Mouse (Mus musculus) embryonic facial prominence, embryonic 13.5 days (tissue): Measurements from ENCODE around the gene Hspa12a. TPM values are rescaled to one million over a fixed set of nuclear protein-coding genes. Genes with fewer than 3 reads are reported as not detected.
A peak's percentile ranks its signal among the peaks of the same experiment; 100 is the strongest.
"Not testable (repeated sequence)": the region's sequence is repeated elsewhere in the genome, so short reads cannot be mapped to it uniquely, and the experiment has no call there.

ENCODE experiments used
- ATAC-seq: fragments of 200-750 bp; cut with Nextera tagmentation; 2 replicates; pipeline ENCODE4 v1.8.0; 2017; ENCODE audit warnings: low read depth; ENCODE audit not compliant: insufficient number of reproducible peaks, insufficient read depth, low FRiP score, low TSS enrichment
- H3K27ac ChIP-seq: fragments of 300-500 bp; sonication (generic); 2 replicates; pipeline ENCODE4 v1.5.1; 2015; ENCODE audit warnings: moderate library complexity, mild to moderate bottlenecking, inconsistent platforms
- H3K27me3 ChIP-seq: fragments of 300-500 bp; sonication (generic); 2 replicates; pipeline ENCODE4 v1.6.1; 2015; ENCODE audit warnings: mild to moderate bottlenecking, inconsistent platforms
- H3K36me3 ChIP-seq: fragments of 300-500 bp; sonication (generic); 2 replicates; pipeline ENCODE4 v1.6.1; 2015; ENCODE audit warnings: mild to moderate bottlenecking, inconsistent platforms
- H3K4me1 ChIP-seq: fragments of 300-500 bp; sonication (generic); 2 replicates; pipeline ENCODE4 v1.6.1; 2015; ENCODE audit warnings: inconsistent platforms
- H3K4me2 ChIP-seq: fragments of 300-500 bp; sonication (generic); 2 replicates; pipeline ENCODE4 v1.6.1; 2015; ENCODE audit warnings: moderate library complexity, mild to moderate bottlenecking, inconsistent platforms
- H3K4me3 ChIP-seq: fragments of 300-500 bp; sonication (generic); 2 replicates; pipeline ENCODE4 v1.5.1; 2015; ENCODE audit warnings: mild to moderate bottlenecking, inconsistent platforms
- H3K9ac ChIP-seq: fragments of 300-500 bp; sonication (generic); 2 replicates; pipeline ENCODE4 v1.6.1; 2015; ENCODE audit warnings: mild to moderate bottlenecking, inconsistent platforms
- H3K9me3 ChIP-seq: fragments of 300-500 bp; sonication (generic); 2 replicates; pipeline ENCODE4 v1.6.1; 2016; ENCODE audit warnings: inconsistent platforms
- WGBS: fragments of 180-500 bp; shearing (Covaris S2); methylation state at CpG from one replicate; pipeline ENCODE4 v1.1.7; 2015; ENCODE audit warnings: mixed read lengths; 5-methylcytosine and 5-hydroxymethylcytosine counted together
- polyA plus RNA-seq: library from polyadenylated mRNA; unstranded; fragments of >200 nt; fragmentation: Nextera tagmentation; extraction: Ambion mirVana; gene quantifications from 2 replicates; pipeline ENCODE4 v1.2.1, GENCODE M21; 2015

Gene Hspa12a
- polyA plus RNA-seq, 1 experiment from 2014 or later = 3.8 TPM

GRCm38 (mm10) chr19:58906685-58907084, 36.8 kb downstream of the Hspa12a start:
- H3K9ac ChIP-seq = no peak overlapping the region
- no peak overlapping the region for H3K27ac ChIP-seq
- H3K36me3 ChIP-seq = no peaks in the 10 kb centered on the region
- no peak for ATAC-seq
- H3K4me1 ChIP-seq = peaks cover 7% of the 10 kb centered on the region; the same call in 1 of the 2 replicates
- WGBS = 48% methylated on average over 9 of the region's 9 CpGs
- peaks cover 18% of the 10 kb centered on the region for H3K27me3 ChIP-seq
- no peaks in the 10 kb centered on the region for H3K9me3 ChIP-seq
- H3K4me3 ChIP-seq = no peak overlapping the region
- no peak overlapping the region for H3K4me2 ChIP-seq

GRCm38 (mm10) chr19:58903899-58904327, 39.5 kb downstream of the Hspa12a start:
- H3K4me3 ChIP-seq = peak overlapping the region; percentile 34
- H3K36me3 ChIP-seq = no peaks in the 10 kb centered on the region
- no peak overlapping the region for H3K27ac ChIP-seq
- ATAC-seq = no peak
- peak overlapping the region; percentile 59 for H3K4me2 ChIP-seq
- no peaks in the 10 kb centered on the region for H3K9me3 ChIP-seq
- under 1% methylated on average over 11 of the region's 11 CpGs for WGBS
- 0 out of 2 replicates have a peak, but pooled peaks cover 4% of the 10 kb centered on the region for H3K4me1 ChIP-seq
- H3K9ac ChIP-seq = 0 out of 2 replicates have a peak overlapping the region, but pooled peaks have one; percentile 46
- H3K27me3 ChIP-seq = peaks cover 18% of the 10 kb centered on the region

GRCm38 (mm10) chr19:58903079-58903898, 40.2 kb downstream of the Hspa12a start:
- Histone ChIP-seq H3K27me3 (peaks cover 18% of the 10 kb centered on the region), H3K36me3 (no peaks in the 10 kb centered on the region), H3K9me3 (no peaks in the 10 kb centered on the region), H3K4me1 (0 out of 2 replicates have a peak, but pooled peaks cover 4% of the 10 kb centered on the region), H3K4me2 (peak overlapping the region; percentile 59), H3K9ac (0 out of 2 replicates have a peak overlapping the region, but pooled peaks have one; percentile 46), H3K27ac (no peak overlapping the region), H3K4me3 (peak overlapping the region; percentile 34)
- 57% methylated on average over 7 of the region's 7 CpGs for WGBS
- no peak for ATAC-seq

- not testable (repeated sequence) for H3K4me2 ChIP-seq, H3K4me3 ChIP-seq, H3K9ac ChIP-seq, H3K9me3 ChIP-seq, H3K4me1 ChIP-seq, ATAC-seq, H3K36me3 ChIP-seq, H3K27me3 ChIP-seq, H3K27ac ChIP-seq
- 88% methylated on average over 10 of the region's 10 CpGs for WGBS
These were observed 43.0 kb downstream of the Hspa12a start for GRCm38 (mm10) chr19:58900471-58900870.

GRCm38 (mm10) chr19:58896216-58896615, 47.2 kb downstream of the Hspa12a start:
- Histone ChIP-seq H3K4me1 (no peaks in the 10 kb centered on the region), H3K27me3 (no peaks in the 10 kb centered on the region), H3K4me2 (no peak overlapping the region), H3K36me3 (no peaks in the 10 kb centered on the region), H3K27ac (no peak overlapping the region), H3K9ac (no peak overlapping the region), H3K4me3 (no peak overlapping the region), H3K9me3 (no peaks in the 10 kb centered on the region)
- WGBS = 81% methylated on average over 3 of the region's 3 CpGs
- no peak for ATAC-seq

GRCm38 (mm10) chr19:58889306-58890038, 54.0 kb downstream of the Hspa12a start:
- Histone ChIP-seq H3K9me3 (no peaks in the 10 kb centered on the region), H3K4me3 (no peak overlapping the region), H3K27ac (no peak overlapping the region), H3K36me3 (no peaks in the 10 kb centered on the region), H3K4me1 (no peaks in the 10 kb centered on the region), H3K9ac (no peak overlapping the region), H3K4me2 (no peak overlapping the region), H3K27me3 (no peaks in the 10 kb centered on the region)
- WGBS = 60% methylated on average over 8 of the region's 8 CpGs
- ATAC-seq = no peak

GRCm38 (mm10) chr19:58886467-58886866, 57.0 kb downstream of the Hspa12a start:
- no peak for ATAC-seq

GRCm38 (mm10) chr19:58883451-58883850, 60.0 kb downstream of the Hspa12a start:
- Histone ChIP-seq H3K4me3 (no peak overlapping the region), H3K9ac (no peak overlapping the region), H3K4me1 (peaks cover 9% of the 10 kb centered on the region), H3K9me3 (no peaks in the 10 kb centered on the region), H3K4me2 (no peak overlapping the region), H3K36me3 (no peaks in the 10 kb centered on the region), H3K27me3 (no peaks in the 10 kb centered on the region), H3K27ac (no peak overlapping the region)
- no peak for ATAC-seq
- WGBS = 77% methylated on average over 3 of the region's 3 CpGs

More at GRCm38 (mm10) chr19:58886467-58886866, 57.0 kb downstream of the Hspa12a start:
- Histone ChIP-seq H3K9ac (no peak overlapping the region), H3K4me1 (no peaks in the 10 kb centered on the region), H3K4me2 (no peak overlapping the region), H3K27me3 (no peaks in the 10 kb centered on the region), H3K27ac (no peak overlapping the region), H3K4me3 (no peak overlapping the region), H3K9me3 (no peaks in the 10 kb centered on the region), H3K36me3 (no peaks in the 10 kb centered on the region)
- 70% methylated on average over 7 of the region's 7 CpGs for WGBS

GRCm38 (mm10) chr19:58882336-58882735, 61.1 kb downstream of the Hspa12a start:
- H3K9ac ChIP-seq = no peak overlapping the region
- no peak overlapping the region for H3K27ac ChIP-seq
- no peaks in the 10 kb centered on the region for H3K9me3 ChIP-seq
- H3K27me3 ChIP-seq = no peaks in the 10 kb centered on the region
- H3K36me3 ChIP-seq = no peaks in the 10 kb centered on the region
- H3K4me3 ChIP-seq = no peak overlapping the region
- peaks cover 12% of the 10 kb centered on the region for H3K4me1 ChIP-seq
- WGBS = 80% methylated on average over 4 of the region's 4 CpGs
- no peak for ATAC-seq
- H3K4me2 ChIP-seq = no peak overlapping the region

- Histone ChIP-seq H3K9me3 (no peaks in the 10 kb centered on the region), H3K4me2 (no peak overlapping the region), H3K27me3 (no peaks in the 10 kb centered on the region), H3K9ac (no peak overlapping the region), H3K27ac (no peak overlapping the region), H3K36me3 (no peaks in the 10 kb centered on the region), H3K4me3 (no peak overlapping the region), H3K4me1 (peaks cover 12% of the 10 kb centered on the region)
- 79% methylated on average over 7 of the region's 7 CpGs for WGBS
- no peak for ATAC-seq
These were observed 64.0 kb downstream of the Hspa12a start for GRCm38 (mm10) chr19:58879330-58879957.

GRCm38 (mm10) chr19:58878560-58878959, 64.9 kb downstream of the Hspa12a start:
- H3K4me2 ChIP-seq = no peak overlapping the region
- no peak overlapping the region for H3K27ac ChIP-seq
- 67% methylated on average over 2 of the region's 2 CpGs for WGBS

More at GRCm38 (mm10) chr19:58878560-58878959, 64.9 kb downstream of the Hspa12a start:
- Histone ChIP-seq H3K27me3 (no peaks in the 10 kb centered on the region), H3K4me3 (no peak overlapping the region), H3K9me3 (no peaks in the 10 kb centered on the region), H3K9ac (no peak overlapping the region), H3K36me3 (no peaks in the 10 kb centered on the region), H3K4me1 (peaks cover 12% of the 10 kb centered on the region)
- no peak for ATAC-seq
